Mouse (Mus musculus) lung, embryonic 15.5 days (tissue): ENCODE results near the gene Ranbp3l. TPM values are rescaled to one million over a fixed set of nuclear protein-coding genes. Genes with fewer than 3 reads are reported as not detected.
A peak's percentile ranks its signal among the peaks of the same experiment; 100 is the strongest.
"Not testable (repeated sequence)": the region's sequence is repeated elsewhere in the genome, so short reads cannot be mapped to it uniquely, and the experiment has no call there.

Experiments used
- ATAC-seq: fragments of 200-750 bp; cut with Nextera tagmentation; 2 replicates; pipeline ENCODE4 v1.8.0; 2017; ENCODE audit warnings: moderate number of reproducible peaks, borderline replicate concordance; ENCODE audit not compliant: low FRiP score, low TSS enrichment; ENCODE audit errors: extremely low read depth
- H3K27ac ChIP-seq: fragments of 300-500 bp; sonication (generic); 2 replicates; pipeline ENCODE4 v1.5.1; 2015; ENCODE audit warnings: moderate library complexity, mild to moderate bottlenecking, inconsistent platforms
- H3K27me3 ChIP-seq: fragments of 300-500 bp; sonication (generic); 2 replicates; pipeline ENCODE4 v1.6.1; 2015; ENCODE audit warnings: inconsistent platforms
- H3K36me3 ChIP-seq: fragments of 300-500 bp; sonication (generic); 2 replicates; pipeline ENCODE4 v1.6.1; 2015; ENCODE audit warnings: inconsistent platforms
- H3K4me1 ChIP-seq: fragments of 300-500 bp; sonication (generic); 2 replicates; pipeline ENCODE4 v1.6.1; 2015; ENCODE audit warnings: inconsistent platforms
- H3K4me2 ChIP-seq: fragments of 300-500 bp; sonication (generic); 2 replicates; pipeline ENCODE4 v1.6.1; 2015; ENCODE audit warnings: inconsistent platforms, mild to moderate bottlenecking, moderate library complexity
- H3K4me3 ChIP-seq: fragments of 300-500 bp; sonication (generic); 2 replicates; pipeline ENCODE4 v1.5.1; 2015; ENCODE audit warnings: mild to moderate bottlenecking, inconsistent platforms
- H3K9ac ChIP-seq: fragments of 300-500 bp; sonication (generic); 2 replicates; pipeline ENCODE4 v1.6.1; 2015; ENCODE audit warnings: inconsistent platforms
- H3K9me3 ChIP-seq: fragments of 300-500 bp; sonication (generic); 2 replicates; pipeline ENCODE4 v1.6.1; 2016; ENCODE audit warnings: inconsistent platforms
- WGBS: fragments of 180-500 bp; shearing (Covaris S2); methylation state at CpG from one replicate; pipeline ENCODE4 v1.1.7; 2015; 5-methylcytosine and 5-hydroxymethylcytosine counted together
- polyA plus RNA-seq: library from polyadenylated mRNA; unstranded; fragments of >200 nt; fragmentation: Nextera tagmentation; extraction: Ambion mirVana; gene quantifications from 2 replicates; pipeline ENCODE4 v1.2.1, GENCODE M21; 2015

The Ranbp3l gene
- polyA plus RNA-seq, 1 experiment from 2014 or later: 0.49 TPM

GRCm38 (mm10) chr15:8995490-8995889 is 27.7 kb downstream of the Ranbp3l start:
- Histone ChIP-seq H3K9me3 (no peaks in the 10 kb centered on the region), H3K27me3 (no peaks in the 10 kb centered on the region), H3K9ac (no peak overlapping the region), H3K36me3 (no peaks in the 10 kb centered on the region), H3K27ac (no peak overlapping the region), H3K4me2 (no peak overlapping the region), H3K4me1 (no peaks in the 10 kb centered on the region), H3K4me3 (no peak overlapping the region)
- WGBS: 43% methylated on average over 7 of the region's 7 CpGs
- no peak for ATAC-seq

- Histone ChIP-seq H3K4me1 (no peaks in the 10 kb centered on the region), H3K4me3 (no peak overlapping the region), H3K9ac (no peak overlapping the region), H3K36me3 (no peaks in the 10 kb centered on the region), H3K9me3 (no peaks in the 10 kb centered on the region), H3K27me3 (no peaks in the 10 kb centered on the region), H3K27ac (no peak overlapping the region), H3K4me2 (no peak overlapping the region)
- no peak for ATAC-seq
- 81% methylated on average over 2 of the region's 2 CpGs for WGBS
Measured at GRCm38 (mm10) chr15:9002762-9003161, 35.0 kb downstream of the Ranbp3l start.

GRCm38 (mm10) chr15:9009196-9009595 is 41.4 kb downstream of the Ranbp3l start:
- WGBS: 56% methylated on average over 6 of the region's 6 CpGs
- Histone ChIP-seq H3K27me3 (no peaks in the 10 kb centered on the region), H3K4me1 (no peaks in the 10 kb centered on the region), H3K4me2 (no peak overlapping the region), H3K9me3 (no peaks in the 10 kb centered on the region), H3K36me3 (no peaks in the 10 kb centered on the region), H3K27ac (no peak overlapping the region), H3K4me3 (no peak overlapping the region), H3K9ac (no peak overlapping the region)
- no peak for ATAC-seq

- Histone ChIP-seq H3K4me1 (no peaks in the 10 kb centered on the region), H3K36me3 (no peaks in the 10 kb centered on the region), H3K27me3 (no peaks in the 10 kb centered on the region), H3K4me2 (no peak overlapping the region), H3K27ac (0 out of 2 replicates have a peak overlapping the region, but pooled peaks have one; percentile 3), H3K4me3 (no peak overlapping the region), H3K9ac (no peak overlapping the region), H3K9me3 (no peaks in the 10 kb centered on the region)
- 35% methylated on average over 2 of the region's 2 CpGs for WGBS
- ATAC-seq: no peak
Measured at GRCm38 (mm10) chr15:9014541-9014940, 46.8 kb downstream of the Ranbp3l start.

- not testable (repeated sequence) for H3K4me3 ChIP-seq, H3K27me3 ChIP-seq, H3K9me3 ChIP-seq, H3K4me1 ChIP-seq, H3K9ac ChIP-seq, H3K27ac ChIP-seq, H3K4me2 ChIP-seq, H3K36me3 ChIP-seq, ATAC-seq
- whole genome bisulfite sequencing: 78% methylated on average over 6 of the region's 6 CpGs
Measured at GRCm38 (mm10) chr15:9015496-9015895, 47.7 kb downstream of the Ranbp3l start.

GRCm38 (mm10) chr15:9055704-9056103 is 88.0 kb downstream of the Ranbp3l start:
- no peak overlapping the region for H3K27ac ChIP-seq
- ATAC-seq: no peak

GRCm38 (mm10) chr15:9059856-9060255 is 92.1 kb downstream of the Ranbp3l start:
- Histone ChIP-seq H3K27me3 (no peaks in the 10 kb centered on the region), H3K4me1 (no peaks in the 10 kb centered on the region), H3K27ac (no peak overlapping the region), H3K4me3 (no peak overlapping the region), H3K4me2 (no peak overlapping the region), H3K9ac (no peak overlapping the region), H3K36me3 (no peaks in the 10 kb centered on the region), H3K9me3 (no peaks in the 10 kb centered on the region)
- 79% methylated on average over 2 of the region's 2 CpGs for WGBS
- ATAC-seq: no peak

More at GRCm38 (mm10) chr15:9055704-9056103, 88.0 kb downstream of the Ranbp3l start:
- Histone ChIP-seq H3K9me3 (no peaks in the 10 kb centered on the region), H3K4me3 (no peak overlapping the region), H3K36me3 (no peaks in the 10 kb centered on the region), H3K9ac (no peak overlapping the region), H3K4me2 (no peak overlapping the region), H3K27me3 (no peaks in the 10 kb centered on the region), H3K4me1 (no peaks in the 10 kb centered on the region)

- WGBS: 64% methylated on average over 7 of the region's 7 CpGs
Measured at GRCm38 (mm10) chr15:9061150-9061882, 93.6 kb downstream of the Ranbp3l start.

GRCm38 (mm10) chr15:9068881-9069280 is 101.1 kb downstream of the Ranbp3l start:
- ATAC-seq: no peak
- Histone ChIP-seq H3K4me1 (peaks cover 22% of the 10 kb centered on the region), H3K9ac (no peak overlapping the region), H3K27ac (no peak overlapping the region), H3K36me3 (no peaks in the 10 kb centered on the region), H3K9me3 (no peaks in the 10 kb centered on the region), H3K4me3 (no peak overlapping the region), H3K27me3 (no peaks in the 10 kb centered on the region), H3K4me2 (no peak overlapping the region)
- WGBS: 64% methylated on average over 4 of the region's 4 CpGs

More at GRCm38 (mm10) chr15:9061150-9061882, 93.6 kb downstream of the Ranbp3l start:
- H3K4me3 ChIP-seq: no peak overlapping the region
- H3K9me3 ChIP-seq: no peaks in the 10 kb centered on the region
- H3K27me3 ChIP-seq: no peaks in the 10 kb centered on the region
- no peaks in the 10 kb centered on the region for H3K36me3 ChIP-seq
- no peak overlapping the region for H3K4me2 ChIP-seq
- no peak overlapping the region for H3K9ac ChIP-seq
- H3K4me1 ChIP-seq: no peaks in the 10 kb centered on the region
- no peak overlapping the region for H3K27ac ChIP-seq
- no peak for ATAC-seq

GRCm38 (mm10) chr15:9070353-9070752 is 102.6 kb downstream of the Ranbp3l start:
- Histone ChIP-seq H3K9ac (peak overlapping the region; percentile 62), H3K4me3 (peak overlapping the region; percentile 80), H3K9me3 (no peaks in the 10 kb centered on the region), H3K36me3 (no peaks in the 10 kb centered on the region), H3K27ac (peak overlapping the region; percentile 90), H3K27me3 (no peaks in the 10 kb centered on the region), H3K4me2 (peak overlapping the region; percentile 72), H3K4me1 (peaks cover 35% of the 10 kb centered on the region)
- no peak for ATAC-seq
- WGBS: 0% methylated on average over 3 of the region's 3 CpGs

- WGBS: under 1% methylated on average over 47 of the region's 54 CpGs
- no peaks in the 10 kb centered on the region for H3K27me3 ChIP-seq
- peak within 1 kb of the TSS; percentile 80 for H3K4me3 ChIP-seq
- peak; percentile 98 for ATAC-seq
- H3K9ac ChIP-seq: peak within 1 kb of the TSS; percentile 76
- H3K36me3 ChIP-seq: no peaks in the 10 kb centered on the region
- H3K4me1 ChIP-seq: peaks cover 41% of the 10 kb centered on the region
- no peaks in the 10 kb centered on the region for H3K9me3 ChIP-seq
- H3K27ac ChIP-seq: peak within 1 kb of the TSS; percentile 93
- peak within 1 kb of the TSS; percentile 77 for H3K4me2 ChIP-seq
Measured at GRCm38 (mm10) chr15:9070912-9071555, 103.3 kb downstream of the Ranbp3l start, which contains the start of gene Nadk2. Gene Nadk2 (plus strand): TSS chr15:9071260.
